Mouse (Mus musculus) right cerebral cortex, postnatal 10 days (tissue): ENCODE results near the gene N4bp3.
A peak's percentile ranks its signal among the peaks of the same experiment; 100 is the strongest.
"Not testable (repeated sequence)": the region's sequence is repeated elsewhere in the genome, so short reads cannot be mapped to it uniquely, and the experiment has no call there.

ENCODE experiments used
- DNase-seq, 2 experiments: peaks; one replicate each; pipeline ENCODE4 v3.0.0; 2021; ENCODE audit warnings: low spot score in 2 of 2

N4bp3 gene

DNA sequence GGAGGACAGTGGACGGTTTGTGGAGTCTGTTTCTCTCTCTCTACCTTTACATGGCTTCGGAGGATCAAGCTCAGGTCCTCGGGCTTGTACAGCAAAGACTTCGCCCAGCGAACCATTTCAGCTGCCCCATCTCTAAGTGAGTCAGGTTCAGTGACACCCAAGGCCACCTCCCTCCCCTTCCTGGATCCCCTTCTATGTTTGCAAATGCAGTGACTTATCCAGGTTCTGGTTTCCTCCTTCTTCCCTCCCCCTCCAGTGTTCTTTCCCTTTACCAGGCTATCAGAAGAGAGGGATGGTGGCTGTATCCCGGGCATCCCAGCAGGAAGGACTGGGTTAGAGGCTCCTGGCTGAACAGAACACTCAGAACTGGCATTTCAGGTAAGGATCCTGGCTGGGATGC, 3.1 kb upstream of the N4bp3 start:
- DNase-seq = no peak

DNA sequence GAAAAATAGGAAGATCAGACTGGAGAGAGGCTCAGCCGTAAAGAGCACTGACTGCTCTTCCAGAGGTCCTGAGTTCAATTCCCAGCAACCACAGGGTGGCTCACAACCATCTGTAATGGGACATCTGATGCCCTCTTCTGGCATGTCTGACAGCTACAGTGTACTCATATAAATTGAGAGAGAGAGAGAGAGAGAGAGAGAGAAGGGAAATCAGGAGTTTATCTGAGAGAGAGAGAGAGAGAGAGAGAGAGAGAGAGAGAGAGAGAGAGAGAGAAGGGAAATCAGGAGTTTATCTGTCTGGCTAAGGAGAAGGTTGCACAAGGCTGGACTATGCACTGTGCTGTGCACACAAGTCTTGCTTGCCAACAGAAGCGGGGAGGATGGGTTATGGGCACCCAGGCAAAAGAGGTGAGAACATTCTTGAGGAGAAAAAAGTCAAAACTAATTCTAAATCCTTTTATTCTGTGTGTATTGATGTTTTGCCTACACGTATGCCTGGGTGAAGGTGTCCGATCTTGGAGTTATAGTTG, 2.3 kb upstream of the N4bp3 start:
- DNase-seq = no peak

DNA sequence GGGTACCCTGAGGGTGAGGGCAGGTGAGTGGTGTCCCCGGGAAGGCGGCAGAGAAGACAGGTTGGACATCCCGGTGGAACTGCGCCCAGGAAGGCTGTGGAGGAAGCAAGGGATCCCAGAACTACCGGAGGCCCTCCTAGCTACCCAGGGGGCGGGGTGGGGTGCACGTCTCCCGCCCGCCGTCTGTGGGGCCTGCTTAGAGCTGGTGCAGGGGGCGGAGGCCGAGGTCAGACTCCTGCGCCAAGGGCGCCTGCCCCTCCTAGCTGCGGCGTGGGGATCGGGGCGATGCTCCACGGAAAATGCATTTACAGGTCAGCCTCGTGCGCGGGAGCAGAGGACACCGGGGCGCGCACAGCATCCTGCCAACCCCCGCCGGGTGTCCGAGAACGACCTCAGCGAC, 381 bp downstream of the N4bp3 start:
- DNase-seq = peak in 1 of 2 experiments; percentile 25

DNA sequence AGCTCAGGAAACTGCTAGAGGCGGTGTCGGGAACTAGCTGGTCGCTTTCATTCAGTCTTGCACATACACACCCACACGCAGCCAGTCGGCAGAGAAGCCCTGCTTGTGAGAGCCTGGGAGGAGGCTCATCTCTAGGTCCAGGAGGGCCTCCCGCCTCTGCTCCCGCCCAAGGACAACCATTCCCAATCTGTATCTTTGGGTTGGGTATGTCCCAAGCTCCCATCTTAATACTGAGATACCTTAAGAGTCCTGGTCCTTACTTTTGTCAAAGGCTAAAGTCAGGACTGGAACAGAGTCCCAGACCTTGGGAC, 798 bp downstream of the N4bp3 start:
- DNase-seq = peak in 1 of 2 experiments; percentile 41

DNA sequence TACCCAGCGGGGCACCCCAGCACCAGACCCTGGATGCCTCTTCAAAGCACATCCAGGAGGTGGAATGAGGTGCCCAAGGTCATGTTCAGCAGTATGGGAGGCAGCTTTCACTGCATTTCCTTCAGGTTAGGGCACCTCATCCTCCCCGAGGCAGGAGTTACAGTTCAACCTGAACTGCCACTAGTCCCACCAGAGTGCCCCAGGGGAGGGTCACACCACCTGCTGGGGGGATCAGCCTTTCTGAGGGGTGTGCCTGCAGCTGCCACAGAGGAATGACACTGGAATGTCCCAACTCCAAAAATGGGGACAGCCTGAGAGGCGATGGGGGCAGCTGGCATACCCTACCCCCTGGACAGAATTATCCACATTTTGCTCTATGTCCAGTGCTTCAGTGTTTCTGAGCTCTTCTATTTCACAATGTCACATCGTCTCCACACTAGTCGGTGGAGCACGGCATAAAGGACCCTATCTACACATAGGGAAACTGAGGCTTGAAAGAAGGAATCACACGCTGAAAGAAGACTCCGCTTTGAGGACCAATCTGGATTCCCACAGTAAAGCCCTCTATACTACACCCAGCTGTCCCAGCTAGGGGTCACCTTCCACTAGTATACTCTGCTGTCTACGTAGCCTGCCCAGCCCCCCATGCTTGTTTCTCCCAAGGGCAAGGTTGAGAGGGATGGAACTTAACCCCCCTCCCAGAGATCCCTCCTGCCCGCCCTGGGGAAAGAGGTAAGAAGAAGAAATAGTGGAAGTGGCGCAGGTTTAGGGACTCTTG, 1.3 kb downstream of the N4bp3 start:
- DNase-seq = peak in 1 of 2 experiments; percentile 19

DNA sequence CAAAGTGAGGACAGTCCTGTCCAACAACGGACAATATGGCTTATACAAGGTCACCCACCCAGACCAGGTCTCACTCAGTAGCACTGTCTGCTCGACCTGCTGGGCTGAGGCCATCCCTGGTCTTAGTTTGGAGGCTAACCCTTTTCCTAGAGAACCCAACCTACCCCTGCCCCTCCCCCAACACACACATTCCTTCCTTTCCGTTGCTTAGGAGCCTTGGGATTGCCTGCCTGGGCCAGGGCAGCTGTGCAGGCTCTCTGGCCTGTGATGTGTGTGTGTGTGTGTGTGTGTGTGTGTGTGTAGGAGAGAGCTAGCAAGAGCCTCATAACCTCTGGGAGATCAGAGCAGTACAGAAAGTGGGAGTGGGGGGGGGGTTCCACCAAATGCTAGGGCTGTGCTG, 2.1 kb downstream of the N4bp3 start:
- peak in 1 of 2 experiments; percentile 21 for DNase-seq

DNA sequence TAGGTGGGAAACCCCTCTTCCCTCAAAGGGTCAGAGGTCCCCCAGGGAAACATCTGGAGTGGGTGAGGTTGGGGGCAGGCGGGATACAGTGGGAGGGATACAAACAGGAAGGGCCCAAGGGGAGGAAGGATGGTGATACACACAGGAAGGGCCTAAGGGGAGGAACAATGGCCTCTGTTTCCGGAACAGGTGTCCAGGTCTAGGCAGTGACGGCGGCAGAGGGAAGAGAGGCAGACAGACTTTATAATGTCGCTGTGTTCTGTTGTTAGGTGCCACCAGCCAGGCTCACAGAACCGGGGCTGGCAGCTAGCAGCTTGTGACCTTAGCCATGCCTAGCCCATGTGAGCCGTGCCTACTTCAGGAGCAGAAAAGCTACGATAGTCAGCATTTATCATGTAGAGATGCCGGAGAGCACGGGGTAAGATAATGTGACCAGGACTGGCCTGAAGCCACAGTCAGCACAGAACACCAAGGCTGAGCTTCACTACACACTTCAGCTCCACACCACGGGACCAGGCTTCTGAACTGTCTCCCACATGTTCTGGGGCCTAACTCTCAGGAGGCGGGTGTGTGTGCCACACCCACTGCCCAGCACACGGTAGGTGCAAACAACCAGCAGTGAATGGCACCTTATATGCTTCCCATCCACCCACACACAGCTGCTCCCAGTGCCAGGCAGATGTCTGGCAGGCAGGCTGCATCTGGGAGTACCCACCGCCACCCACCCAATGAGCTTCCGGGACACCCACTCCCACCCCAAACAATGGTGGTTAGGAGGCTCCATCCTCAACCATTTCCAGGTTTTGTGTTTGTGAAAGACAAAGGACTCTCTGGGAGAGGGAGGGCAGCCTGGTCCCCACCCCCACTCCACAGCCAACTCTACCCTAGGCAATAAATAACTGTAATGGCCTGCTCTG, 3.6 kb downstream of the N4bp3 start:
- peak in 1 of 2 experiments; percentile 21 for DNase-seq

DNA sequence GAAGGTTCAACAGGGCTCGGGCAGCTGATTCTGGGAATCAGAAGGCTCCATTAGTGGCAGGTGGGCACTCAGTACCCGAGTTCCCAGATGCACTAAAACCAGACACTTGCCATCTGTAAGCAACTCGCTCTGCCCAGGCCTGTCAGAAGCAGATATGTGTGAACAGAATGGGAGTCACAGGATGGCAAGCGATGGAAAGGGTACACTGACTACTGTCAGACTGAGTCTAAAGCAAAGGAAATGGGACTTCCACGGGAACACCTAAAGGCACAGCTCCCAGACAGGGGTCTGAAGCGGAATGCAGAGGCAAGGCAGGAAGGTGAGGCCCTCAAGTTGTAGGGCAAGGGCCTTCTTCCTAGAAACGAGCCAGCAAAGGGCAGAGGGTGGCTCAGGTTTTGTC, 4.4 kb downstream of the N4bp3 start:
- DNase-seq = peak in 1 of 2 experiments; percentile 20

DNA sequence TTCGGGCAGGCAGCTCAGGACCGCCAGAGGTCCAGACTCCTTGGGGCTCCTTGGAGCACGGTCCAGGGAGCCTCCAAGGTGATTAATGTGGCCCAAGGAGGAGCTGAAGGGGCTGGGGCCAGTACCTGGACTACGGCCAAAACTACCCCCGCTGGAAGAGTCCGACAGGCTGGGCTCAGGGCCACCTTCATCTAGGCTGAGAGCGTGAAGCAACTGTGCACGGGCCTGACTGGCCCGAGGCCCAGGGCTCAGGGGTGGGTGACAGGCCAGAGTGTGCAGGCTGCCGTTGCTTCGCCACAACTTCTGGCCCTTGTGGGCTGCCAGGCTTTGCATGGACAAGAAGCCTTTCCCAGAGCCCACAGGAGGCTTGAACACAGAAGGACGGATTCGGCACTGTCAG, 5.3 kb downstream of the N4bp3 start:
- DNase-seq = peak in 1 of 2 experiments; percentile 36

DNA sequence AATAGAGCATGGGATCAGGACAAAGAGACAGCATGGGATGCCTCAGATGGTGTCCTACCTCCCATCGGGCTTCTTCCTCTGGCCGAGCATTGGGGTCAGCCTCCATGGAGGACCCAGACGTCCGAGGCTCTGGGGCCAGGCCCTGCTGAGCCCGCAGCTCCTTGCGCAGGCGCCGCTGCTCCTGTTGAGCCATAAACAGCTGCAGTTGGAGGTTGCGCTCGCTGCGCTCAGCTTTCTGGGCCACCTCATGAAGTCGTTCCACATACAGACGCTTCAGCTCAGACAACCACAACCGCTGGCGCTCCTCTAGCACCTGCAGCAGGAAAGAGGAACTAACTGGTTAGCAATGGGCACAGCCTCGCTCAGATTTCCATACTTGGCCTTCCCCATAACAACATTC, 6.4 kb downstream of the N4bp3 start:
- peak in 1 of 2 experiments; percentile 21 for DNase-seq

DNA sequence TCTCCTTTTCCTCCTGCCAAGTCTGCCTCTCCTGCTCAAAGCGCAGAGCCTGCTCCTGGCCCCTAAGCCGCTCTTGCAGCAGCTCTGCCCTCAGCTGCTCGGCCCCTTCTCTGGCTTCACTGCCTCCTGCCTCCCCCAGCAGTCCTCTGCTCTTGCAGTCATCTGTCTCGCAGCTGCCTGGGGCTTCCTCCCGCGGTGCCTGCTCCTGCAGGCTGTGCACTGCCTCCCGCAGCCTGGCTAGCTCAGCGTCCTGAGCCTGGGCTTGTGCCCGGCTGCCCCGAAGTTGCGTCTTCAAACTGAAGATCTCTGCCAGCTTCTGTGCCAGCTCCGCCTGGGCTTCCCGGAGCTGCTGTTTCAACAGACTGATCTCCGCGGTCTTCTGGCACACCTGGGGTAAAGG, 6.9 kb downstream of the N4bp3 start:
- DNase-seq = peak in 1 of 2 experiments; percentile 43

DNA sequence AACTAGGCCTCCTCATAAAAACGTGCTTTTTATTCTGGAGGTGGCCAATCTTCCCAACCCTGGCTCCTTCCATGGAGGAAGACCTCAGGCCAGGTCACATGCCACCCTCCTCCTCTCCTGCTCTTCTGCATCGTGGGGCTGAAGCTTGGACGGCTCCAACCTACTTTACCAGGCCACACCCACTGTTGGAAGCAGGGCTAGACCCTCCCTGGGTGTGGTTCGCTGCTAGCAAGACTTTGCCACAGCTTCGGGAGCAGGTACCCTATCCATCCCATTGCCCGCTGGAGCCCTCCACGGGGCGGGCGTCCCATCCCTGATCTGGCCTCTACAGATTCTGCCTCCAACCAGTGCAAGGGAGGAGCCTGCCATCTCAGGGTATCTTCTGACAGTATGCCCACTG, 7.4 kb downstream of the N4bp3 start:
- no peak for DNase-seq

DNA sequence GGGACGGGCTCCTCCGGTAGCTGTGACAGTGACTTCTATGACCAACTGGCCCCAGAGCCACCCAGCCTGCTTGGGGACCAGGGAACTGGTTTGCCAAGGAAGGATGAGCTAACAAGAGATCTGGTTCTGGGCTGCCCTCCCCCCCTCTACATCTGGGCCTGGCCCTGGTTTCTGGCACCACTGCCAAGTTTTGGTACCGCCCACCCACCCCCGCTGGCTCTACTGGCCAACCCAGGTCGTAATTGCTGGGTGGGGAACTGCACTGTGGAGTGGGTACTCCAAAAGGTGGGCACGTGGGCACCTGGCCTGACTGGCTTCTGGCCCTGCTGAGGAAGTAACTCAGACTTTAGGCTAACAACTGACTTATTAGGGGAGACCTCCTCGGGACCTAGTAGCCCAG, 9.9 kb downstream of the N4bp3 start:
- DNase-seq = peak in 1 of 2 experiments; percentile 18

DNA sequence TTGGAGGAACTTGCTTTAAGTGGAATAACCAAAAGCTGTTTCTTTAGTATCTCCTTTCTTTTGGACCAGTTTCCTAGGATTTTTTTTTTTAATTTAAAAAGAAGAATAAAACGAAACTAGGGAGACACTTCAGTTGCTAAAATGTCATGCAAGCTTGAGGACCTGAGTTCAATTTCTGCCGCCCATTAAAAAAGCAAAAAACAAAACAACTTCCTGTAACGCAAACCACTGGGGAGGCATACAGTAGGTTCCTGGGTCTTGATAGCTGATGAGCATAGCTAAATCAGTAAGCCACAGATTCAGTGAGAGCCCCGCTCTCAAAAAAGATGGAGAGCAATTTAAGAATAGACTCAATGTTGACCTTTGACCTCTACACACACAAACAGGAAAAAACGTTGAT, 12.1 kb downstream of the N4bp3 start:
- no peak for DNase-seq

DNA sequence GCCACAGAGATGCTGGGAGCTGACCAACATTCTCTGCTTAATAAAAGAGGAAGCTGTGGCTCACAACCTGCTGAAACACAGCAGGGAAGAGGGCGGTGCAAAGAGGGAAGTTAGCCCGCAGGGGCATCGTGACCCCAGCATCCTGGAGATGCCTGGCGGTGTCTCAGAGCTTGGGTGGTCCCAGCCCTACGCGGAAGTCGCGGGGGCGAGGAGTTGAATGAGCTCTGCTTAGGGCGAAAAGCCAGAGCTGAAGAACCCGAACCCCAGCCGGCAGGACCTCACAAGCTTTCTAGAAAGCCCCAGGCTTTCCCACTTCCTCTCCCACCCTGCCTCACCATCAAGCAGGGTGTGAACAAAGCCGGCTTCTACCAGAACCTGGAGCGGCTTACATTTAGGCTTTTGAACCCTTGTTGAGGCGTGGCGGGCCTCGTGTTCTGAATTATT, 12.6 kb downstream of the N4bp3 start:
- DNase-seq = peak; percentile 54 to 55

DNA sequence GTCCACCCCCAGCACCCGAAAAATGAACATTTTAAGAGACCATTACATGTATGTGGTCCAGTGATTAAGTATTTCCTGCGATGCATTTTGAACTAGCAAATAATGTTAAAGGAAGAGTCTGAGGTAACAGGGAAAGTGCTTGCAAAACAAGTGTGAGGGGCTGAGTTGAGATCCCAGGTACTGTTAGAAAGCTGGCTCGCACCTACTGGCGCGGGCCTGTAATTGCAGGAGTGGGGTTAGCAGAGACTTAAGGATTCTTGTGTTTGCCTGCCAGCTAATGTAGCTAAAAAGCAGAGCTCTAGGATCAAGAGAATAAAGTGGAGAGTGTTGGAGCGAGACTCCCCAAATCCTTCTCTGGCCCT, 14.3 kb downstream of the N4bp3 start:
- peak; percentile 69 to 73 for DNase-seq

DNA sequence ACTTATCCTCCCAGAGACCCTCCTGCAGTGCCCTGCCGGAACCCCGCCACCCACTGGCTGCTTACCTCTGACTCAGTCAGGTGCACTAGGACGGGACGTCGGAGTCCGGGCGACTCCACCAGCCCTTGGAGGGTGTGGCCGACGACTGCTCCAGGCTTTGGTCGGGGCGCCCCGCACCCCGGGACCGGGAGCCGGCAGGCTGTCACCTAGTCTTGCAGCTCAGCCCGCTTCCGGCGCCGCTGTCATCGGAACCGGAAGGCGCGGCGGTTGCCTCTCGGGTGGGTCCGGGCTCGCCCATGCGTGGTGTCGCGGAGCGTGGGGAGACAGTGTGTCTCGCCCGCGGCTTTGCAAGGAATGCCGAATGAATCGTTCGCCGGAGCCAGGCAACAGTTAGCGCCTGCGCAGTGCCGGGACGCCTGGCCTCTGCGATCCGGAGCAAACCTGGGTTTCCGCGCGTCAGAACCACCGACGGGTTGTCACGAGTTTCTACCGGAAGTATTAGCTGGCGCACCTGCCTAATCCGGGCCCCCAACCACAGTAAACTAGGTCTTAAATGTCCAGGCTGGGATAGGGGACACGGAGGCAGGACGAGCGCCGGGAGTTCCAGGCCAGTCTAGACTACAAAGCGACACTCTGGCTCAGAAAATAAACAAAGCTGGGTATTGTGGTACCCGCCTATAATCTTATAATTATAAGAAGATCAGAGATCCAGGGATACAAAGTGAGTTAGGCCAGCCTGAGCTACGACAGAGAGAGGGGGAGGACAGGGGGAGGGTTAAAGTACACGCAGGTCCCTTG, 14.9 kb downstream of the N4bp3 start, which contains the start of gene Rmnd5b:
Gene Rmnd5b (minus strand): TSS at position 372 of the 798 bp plus-strand sequence.
- peak; percentile 97 for DNase-seq

DNA sequence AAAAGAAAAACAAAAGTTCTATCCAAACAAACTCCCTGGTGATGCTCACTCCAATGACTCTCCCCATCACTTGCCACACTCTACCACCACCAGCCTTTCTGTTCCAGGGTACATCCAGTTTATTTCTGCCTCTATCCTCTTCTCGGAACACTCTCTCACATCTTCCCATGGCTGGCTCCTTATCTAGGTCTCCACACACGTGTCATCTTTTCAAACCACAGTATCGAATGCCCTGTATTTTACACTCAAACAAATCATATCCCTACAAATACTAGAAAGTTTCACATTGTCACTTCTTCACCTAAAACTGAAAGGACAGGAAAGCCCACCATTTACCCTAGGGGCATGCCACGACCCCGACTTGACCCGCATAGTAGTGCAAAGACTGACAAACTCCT, 15.5 kb downstream of the N4bp3 start:
- no peak for DNase-seq

DNA sequence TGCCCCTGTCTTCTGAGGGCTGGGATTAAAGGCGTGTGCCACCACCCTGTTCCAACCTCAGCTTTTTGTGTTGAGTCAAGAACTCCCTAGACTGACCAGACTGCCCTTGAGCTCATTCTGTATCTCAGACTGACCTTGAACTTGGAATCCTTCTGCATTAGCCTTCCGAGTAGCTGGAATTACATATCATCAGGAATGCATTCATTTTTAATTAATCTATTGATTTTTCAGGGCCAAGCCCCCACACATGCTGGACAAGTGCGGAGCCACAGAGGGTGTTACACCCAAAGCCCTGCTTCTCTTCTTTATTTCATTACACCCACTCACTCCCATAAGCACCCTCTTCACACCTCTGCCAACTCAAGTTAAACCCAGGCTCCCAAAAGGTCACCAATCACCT, 16.9 kb downstream of the N4bp3 start:
- no peak for DNase-seq

DNA sequence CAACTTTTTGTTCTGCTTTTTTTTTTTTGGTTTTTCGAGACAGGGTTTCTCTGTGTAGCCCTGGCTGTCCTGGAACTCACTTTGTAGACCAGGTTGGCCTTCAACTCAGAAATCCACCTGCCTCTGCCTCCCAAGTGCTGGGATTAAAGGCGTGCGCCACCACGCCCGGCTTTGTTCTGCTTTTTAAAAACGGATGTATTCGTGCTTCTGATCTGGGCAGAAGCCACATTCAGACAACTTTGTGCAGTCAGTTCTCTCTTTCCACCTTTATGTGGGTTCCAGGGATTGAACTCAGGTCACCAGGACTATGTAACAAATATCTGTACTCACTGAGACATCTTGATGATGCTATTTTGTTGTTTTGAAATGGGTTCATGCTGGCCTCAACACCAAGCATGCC, 17.4 kb downstream of the N4bp3 start:
- not testable (repeated sequence) for DNase-seq

DNA sequence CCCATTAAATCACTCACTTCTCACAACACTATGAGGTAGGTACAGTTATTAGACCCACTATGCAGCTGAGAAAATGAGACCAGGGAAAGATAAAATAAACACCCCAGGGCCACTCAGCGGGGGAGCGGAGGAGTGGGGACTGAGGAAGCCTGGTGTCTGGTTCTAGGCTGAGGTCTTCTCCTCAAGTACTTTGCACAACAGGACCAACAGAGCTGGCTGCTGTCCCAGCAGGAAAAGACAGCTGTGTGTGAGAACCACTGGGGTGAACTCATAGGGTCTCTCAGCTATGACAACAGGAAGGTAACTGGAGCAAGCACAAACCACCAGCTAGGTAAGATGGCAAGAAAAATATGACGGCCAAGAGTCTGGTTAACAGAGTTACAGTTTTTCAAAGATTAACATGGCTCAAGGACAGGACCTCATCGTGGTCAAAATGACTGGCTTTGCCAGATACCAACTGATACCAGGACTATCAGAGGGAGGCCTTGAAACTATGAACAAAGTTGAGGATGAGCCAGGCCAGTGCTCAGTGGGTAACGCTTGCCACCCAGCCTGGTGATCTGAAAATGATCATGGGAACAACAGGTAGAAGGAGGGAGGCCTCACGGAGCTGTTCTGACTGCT, 18.4 kb downstream of the N4bp3 start:
- DNase-seq = no peak
